Mouse (Mus musculus): ENCODE measurements around the gene Dnajc17.

Gene Dnajc17

GRCm38 (mm10) chr2:119198049-119198448, 10.5 kb downstream of the Dnajc17 start:
- no peak for DNase-seq (ENCODE audit: low spot score)

DNA sequence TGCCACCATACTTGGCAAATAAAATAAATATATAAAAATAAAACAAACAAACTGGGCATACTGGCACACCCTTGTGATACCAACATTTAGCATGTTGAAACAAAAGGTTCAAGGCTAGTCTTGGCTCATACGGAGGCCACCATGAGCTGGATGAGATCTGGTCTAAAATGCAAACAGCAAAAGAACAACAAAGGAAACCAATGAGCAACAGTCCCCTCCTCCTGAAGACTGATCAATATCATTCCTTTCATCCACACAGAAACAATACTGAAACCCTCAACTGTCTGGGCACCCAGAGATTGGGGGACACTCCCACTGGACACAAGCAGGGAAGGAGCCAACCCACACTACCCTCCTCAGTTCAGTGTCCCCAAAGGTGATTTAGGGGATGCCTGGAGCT, 11.1 kb downstream of the Dnajc17 start:
- no peak for DNase-seq (ENCODE audit: low spot score)

- no peak for DNase-seq (ENCODE audit: low spot score)
Observed at GRCm38 (mm10) chr2:119196316-119197108, 12.1 kb downstream of the Dnajc17 start.

DNA sequence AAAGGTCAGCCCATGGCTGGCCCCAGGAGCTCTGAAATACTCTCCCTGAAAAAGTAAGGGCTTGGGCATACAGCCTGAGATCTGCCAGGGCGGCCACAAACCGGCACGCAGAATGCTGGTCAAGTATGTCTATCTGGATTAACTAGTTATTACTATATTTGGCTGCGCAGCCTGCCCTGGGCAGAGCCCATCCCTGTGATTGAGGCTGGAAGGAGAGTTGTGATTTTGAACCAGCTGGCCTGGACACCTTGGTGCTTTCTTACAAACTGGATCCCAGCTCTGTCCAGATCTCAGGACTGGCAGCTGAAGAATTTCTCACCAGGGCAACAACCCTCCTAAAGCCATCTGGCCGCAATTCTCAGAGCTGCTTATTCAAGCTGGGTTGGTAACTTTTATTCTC, 14.5 kb downstream of the Dnajc17 start:
- DNase-seq (ENCODE audit: low spot score) = no peak

- no peak for DNase-seq (ENCODE audit: low spot score)
Observed at GRCm38 (mm10) chr2:119190969-119191368, 17.6 kb downstream of the Dnajc17 start.

DNA sequence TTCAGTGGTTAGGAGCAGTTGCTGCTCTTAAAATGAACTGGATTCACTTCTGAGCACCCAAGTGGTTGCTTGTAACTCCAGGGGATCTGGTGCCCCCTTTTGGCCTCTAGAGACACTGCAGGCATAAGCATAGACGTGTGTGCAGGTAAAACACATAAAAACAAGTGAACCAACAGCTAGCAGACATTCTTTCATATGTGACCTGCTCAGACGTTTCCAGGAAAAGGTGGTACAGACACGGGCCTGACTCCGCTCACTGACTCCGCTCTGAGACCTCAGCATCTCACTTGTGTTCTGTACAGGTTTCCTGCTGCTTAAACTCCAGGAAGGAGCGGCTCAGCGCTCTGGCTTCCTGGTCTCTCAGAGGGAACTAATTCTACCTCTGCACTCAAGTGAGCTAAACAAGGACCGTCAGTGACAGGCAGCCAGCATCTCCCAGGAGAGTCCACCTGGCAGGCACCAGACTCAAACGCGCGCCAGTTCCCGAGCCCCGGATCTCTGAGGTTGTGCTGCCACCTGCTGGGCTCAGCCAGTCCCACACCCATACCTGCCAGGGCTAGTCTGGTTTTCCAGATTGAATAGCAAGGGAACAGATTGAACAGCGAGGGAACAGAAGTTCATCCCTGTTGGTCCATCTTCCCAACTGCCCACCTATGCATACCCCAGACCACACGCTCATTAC, 19.4 kb downstream of the Dnajc17 start:
- DNase-seq (ENCODE audit: low spot score) = peak; percentile 89

- no peak for DNase-seq (ENCODE audit: low spot score)
Observed at GRCm38 (mm10) chr2:119182914-119183313, 25.7 kb downstream of the Dnajc17 start.

GRCm38 (mm10) chr2:119177384-119177939, 31.1 kb downstream of the Dnajc17 start:
- no peak for DNase-seq (ENCODE audit: low spot score)

DNA sequence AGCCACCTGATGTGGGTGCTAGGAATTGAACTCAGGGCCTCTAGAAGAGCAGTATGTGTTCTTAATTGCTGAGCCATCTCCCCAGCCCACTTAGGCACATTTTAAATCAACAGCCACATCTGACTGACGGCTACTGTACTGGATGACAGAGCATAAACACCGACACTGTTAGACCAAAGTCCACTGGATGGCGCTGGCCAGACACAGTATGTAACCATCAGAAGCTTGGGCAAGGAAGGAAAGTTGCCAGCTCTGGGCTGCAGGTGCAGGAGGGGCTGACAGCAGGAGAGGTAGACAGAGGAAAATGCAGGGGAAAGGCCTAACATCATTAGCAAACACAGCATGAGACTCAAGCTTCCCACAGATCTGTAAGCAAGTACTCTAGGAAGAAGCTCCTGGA, 31.8 kb downstream of the Dnajc17 start:
- DNase-seq (ENCODE audit: low spot score) = no peak

GRCm38 (mm10) chr2:119175614-119176013, 33.0 kb downstream of the Dnajc17 start:
- no peak for DNase-seq (ENCODE audit: low spot score)

DNA sequence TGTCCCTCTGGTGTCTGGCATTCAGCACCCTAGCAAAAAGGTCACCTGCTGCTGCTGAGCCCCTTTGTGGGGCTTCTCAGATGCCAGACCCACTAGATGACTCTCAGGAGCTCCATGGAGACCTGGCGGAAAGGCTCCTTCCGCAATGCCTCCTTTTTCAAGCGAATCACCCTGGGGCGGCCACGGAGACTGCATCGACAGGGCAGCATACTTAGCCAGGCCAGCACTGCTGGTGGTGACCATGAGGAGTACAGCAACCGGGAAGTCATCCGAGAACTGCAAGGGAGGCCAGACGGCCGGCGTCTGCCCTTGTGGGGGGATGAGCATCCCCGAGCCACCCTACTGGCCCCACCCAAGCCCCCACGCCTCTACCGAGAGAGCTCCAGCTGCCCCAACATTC, 33.7 kb downstream of the Dnajc17 start:
- DNase-seq (ENCODE audit: low spot score) = no peak

DNA sequence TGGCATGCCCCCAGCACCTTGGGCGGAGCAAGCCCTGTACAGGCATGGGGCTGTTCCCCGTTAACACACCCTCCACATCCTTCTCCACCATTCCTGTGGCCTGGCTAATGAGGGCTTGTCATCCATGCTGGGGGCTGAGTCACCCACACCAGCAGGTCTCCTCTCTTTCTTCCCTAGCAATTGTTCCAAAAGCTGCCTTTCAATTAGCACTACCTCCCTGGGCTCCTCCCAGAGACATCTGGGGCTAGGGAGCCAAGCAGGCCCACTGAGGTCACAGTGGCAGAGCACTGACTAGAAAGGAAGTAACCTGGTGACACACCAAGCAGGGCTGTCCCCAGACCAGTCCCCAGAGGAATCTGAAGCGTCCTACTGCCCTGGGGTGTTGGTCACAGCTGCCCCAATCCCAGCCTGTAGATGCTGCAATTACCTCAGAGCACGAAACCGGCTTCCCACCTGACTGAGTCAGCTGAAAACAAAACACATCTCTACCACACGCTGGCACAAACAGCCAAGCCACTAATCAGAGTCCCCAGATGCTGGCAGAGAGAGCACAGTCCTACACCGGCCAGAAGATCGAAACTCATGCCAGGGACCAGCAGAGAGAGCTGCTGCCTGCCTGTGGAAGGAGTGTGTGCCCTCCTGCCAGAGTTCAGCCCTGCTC, 34.5 kb downstream of the Dnajc17 start, which contains the start of gene Gm14137:
Gene Gm14137 (plus strand): TSS at position 519 of the 661 bp plus-strand sequence.
- DNase-seq (ENCODE audit: low spot score) = no peak

- DNase-seq (ENCODE audit: low spot score) = peak; percentile 55
Observed at GRCm38 (mm10) chr2:119172862-119173576, 35.6 kb downstream of the Dnajc17 start.

DNA sequence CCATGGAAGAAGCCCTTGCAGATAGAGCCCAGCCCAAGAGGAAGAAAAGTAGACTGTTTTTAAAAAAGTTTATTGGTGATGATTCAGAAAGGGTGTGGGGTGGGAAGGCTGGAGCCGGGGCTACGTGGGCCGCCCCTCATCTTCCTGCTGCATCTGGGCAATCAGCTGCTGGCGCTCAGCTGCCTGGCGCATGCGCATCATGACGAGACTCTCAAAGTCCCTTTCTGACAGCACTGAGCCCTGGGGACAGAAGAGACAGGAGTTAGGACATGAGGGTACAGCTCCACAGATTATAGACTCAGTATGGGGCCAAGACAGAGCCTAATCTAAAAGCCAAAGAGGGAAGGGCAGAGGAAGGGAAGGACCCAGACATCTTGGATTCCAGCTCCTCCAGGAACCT, 36.1 kb downstream of the Dnajc17 start:
- DNase-seq (ENCODE audit: low spot score) = no peak

GRCm38 (mm10) chr2:119171574-119171973, 37.0 kb downstream of the Dnajc17 start:
- no peak for DNase-seq (ENCODE audit: low spot score)

DNA sequence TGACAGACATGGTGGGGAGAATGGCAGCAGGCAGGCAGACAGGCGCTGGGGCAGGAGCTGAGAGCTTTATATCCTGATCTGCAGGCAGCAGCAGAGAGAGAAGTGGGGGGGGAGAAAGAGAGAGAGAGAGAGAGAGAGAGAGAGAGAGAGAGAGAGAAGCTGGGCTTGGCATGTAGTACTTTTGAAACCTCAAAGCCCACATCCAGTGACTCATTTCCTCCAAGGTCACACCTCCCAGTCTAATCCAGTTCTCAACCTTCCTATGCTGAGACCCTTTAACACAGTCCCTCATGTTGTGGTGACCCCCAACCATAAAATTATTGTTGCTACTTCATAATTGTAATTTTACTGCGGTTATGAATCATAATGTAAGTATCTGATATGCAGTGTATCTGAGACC, 38.3 kb downstream of the Dnajc17 start:
- DNase-seq (ENCODE audit: low spot score) = no peak

DNA sequence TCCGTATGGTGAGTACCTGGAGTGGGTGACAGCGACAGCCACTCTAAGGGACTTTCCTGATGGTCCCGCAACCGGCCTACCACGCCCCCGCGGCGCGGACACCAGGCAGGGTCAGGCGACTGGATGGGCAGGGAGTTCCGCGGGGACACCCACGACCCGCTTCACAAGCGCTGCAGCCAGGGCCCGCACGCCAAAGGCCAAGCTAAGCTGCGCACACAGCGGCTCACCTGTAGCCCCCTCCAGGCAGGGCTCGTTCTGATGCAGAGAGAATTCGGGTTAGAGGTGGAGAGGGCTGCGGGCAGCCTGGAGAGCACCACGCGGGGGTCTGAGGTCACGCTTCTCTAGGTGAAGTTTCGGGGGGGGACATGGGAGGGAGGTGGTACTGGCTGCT, 40.7 kb downstream of the Dnajc17 start:
- no peak for DNase-seq (ENCODE audit: low spot score)

DNA sequence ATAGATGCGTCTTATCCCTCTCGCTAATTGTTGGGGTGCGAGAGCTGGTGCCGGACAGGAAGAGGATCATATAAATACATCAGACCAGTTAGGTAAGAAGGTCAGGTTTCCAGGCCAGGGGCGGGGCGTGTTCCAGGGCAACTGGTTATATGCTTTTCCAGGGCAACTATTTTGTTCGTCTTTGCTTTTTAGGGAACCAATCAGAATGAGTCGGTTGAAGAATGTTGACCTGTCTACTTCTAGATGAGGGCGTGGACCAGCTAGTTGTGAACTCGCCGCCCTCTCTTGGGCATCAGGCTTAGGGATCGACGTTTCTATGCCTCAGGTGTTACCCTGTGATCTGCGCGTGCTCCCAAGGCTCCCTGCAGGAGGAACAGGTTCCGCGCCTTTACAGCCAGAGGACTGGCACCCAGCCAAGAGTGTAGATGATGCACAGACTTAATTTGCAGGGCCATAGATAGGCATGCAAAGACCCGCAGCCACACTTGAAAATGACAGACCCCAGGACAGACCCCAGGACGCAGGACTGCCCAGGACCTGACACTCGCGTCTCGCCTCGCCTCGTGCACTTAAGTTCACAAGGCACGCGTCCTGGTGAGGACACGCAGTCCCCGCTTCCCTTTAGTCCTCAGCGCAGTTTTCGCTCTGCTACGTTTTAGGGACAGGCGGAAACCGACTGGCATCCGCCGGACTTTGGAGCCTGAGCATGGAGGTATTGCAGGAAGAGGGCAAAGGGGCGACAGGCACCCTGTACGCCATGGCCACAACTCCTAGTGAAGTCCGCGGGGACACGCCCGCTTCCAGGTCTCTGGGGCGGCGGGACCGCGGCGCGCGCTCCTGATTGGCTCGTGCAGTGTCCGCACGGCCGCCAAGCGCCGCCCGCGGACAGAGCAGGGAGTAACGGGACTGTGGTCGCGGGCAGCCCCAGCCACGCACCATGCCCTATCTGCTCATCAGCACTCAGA, 41.4 kb downstream of the Dnajc17 start, which contains the start of gene Gchfr:
Gene Gchfr (plus strand): TSS at position 873 of the 965 bp plus-strand sequence.
- peak; percentile 77 for DNase-seq (ENCODE audit: low spot score)

DNA sequence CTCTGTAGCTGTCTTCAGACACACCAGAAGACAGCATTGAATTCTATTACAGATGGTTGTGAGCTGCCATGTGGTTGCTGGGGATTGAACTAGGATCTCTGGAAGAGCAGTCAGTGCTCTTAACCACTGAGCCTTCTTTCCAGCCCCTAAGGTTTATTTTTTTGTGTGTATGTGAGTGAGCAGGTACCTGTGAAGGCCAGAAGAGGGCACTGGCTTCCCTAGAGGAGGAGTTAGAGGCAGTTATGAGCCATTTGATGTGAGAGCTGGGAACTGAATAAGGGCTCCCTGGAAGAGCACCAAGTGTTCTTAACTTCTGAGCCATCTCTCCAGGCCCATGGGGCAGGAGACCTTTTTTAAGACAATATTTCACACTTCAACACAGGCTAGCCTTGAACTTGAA, 43.2 kb downstream of the Dnajc17 start:
- no peak for DNase-seq (ENCODE audit: low spot score)

DNA sequence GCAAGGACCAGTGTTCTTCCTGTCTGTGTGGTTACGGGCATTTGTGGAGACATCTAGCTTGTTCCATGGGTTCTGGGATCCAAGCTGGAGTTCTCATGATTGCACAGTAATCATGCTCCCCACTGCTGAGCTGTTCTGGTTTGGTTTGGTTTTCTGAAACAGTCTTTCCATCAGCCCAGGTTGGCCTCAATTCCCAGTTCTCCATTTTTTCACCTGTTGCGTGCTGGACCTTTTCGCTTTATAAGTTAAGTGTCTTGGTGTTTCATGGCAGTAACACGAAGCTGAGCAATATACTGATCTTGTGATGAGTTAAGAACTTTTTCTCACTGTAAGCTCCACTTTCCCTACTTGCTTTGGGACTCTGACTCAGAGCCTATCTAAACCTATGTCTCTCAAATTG, 44.6 kb downstream of the Dnajc17 start:
- DNase-seq (ENCODE audit: low spot score) = no peak

GRCm38 (mm10) chr2:119163135-119163534, 45.5 kb downstream of the Dnajc17 start:
- no peak for DNase-seq (ENCODE audit: low spot score)
